Mouse (Mus musculus) myocyte (in vitro differentiated cells): Measurements from ENCODE around the gene Stx18.

ENCODE experiments used
- CEBPB ChIP-seq: IDR thresholded peaks from 2 replicates; pipeline ENCODE4 v1.6.1; 2011; ENCODE audit warnings: mild to moderate bottlenecking, moderate library complexity; ENCODE audit not compliant: poor library complexity, insufficient read depth, severe bottlenecking
- E2F4 ChIP-seq: IDR thresholded peaks from one replicate; pipeline ENCODE4 v1.6.1; 2011; ENCODE audit warnings: mild to moderate bottlenecking, control low read depth, moderate library complexity; ENCODE audit not compliant: insufficient read depth
- MAX ChIP-seq: IDR thresholded peaks from one replicate; pipeline ENCODE4 v1.6.1; 2011; ENCODE audit warnings: low read depth, mild to moderate bottlenecking, control low read depth
- MYOD1 ChIP-seq, 3 experiments: IDR thresholded peaks; one replicate each; pipeline ENCODE4 v1.6.1; 2011; ENCODE audit warnings: control low read depth in 2 of 3, low read depth in 2 of 3, mild to moderate bottlenecking in 2 of 3, moderate library complexity in 1 of 3; ENCODE audit not compliant: insufficient read length in 2 of 3, control insufficient read depth in 1 of 3
- MYOG ChIP-seq, 3 experiments: IDR thresholded peaks; one replicate each; pipeline ENCODE4 v1.6.1; 2011; ENCODE audit warnings: control low read depth in 2 of 3, low read depth in 2 of 3, mild to moderate bottlenecking in 2 of 3; ENCODE audit not compliant: insufficient read length in 2 of 3, control insufficient read depth in 1 of 3, insufficient read depth in 1 of 3
- POLR2A ChIP-seq: IDR thresholded peaks from one replicate; pipeline ENCODE4 v1.6.1; 2011; ENCODE audit warnings: low read depth, mild to moderate bottlenecking, control low read depth, moderate library complexity; ENCODE audit not compliant: insufficient read length
- POLR2AphosphoS2 ChIP-seq: IDR thresholded peaks from one replicate; pipeline ENCODE4 v1.6.1; 2011; ENCODE audit warnings: low read depth, control low read depth; ENCODE audit not compliant: insufficient read length
- TCF12 ChIP-seq: IDR thresholded peaks from one replicate; pipeline ENCODE4 v1.6.1; 2011; ENCODE audit warnings: mild to moderate bottlenecking, control low read depth; ENCODE audit not compliant: poor library complexity, insufficient read depth, severe bottlenecking

GRCm38 (mm10) chr5:38136247-38136646 is 97.7 kb downstream of the Stx18 start:
- TF ChIP-seq MAX = no peak
- no peak for TF ChIP-seq POLR2A
- no peak for TF ChIP-seq E2F4
- no peak for TF ChIP-seq TCF12
- TF ChIP-seq CEBPB = no peak
- no peak for TF ChIP-seq POLR2AphosphoS2
- TF ChIP-seq MYOG (IDR thresholded peaks at IDR 0.05; ENCODE audit: control insufficient read depth in 1 of 3, insufficient read depth in 1 of 3, insufficient read length in 2 of 3, low read depth in 2 of 3) = no peak
- TF ChIP-seq MYOD1 (IDR thresholded peaks at IDR 0.05; ENCODE audit: control insufficient read depth in 1 of 3, insufficient read length in 2 of 3, low read depth in 2 of 3) = no peak
